Mouse (Mus musculus): ENCODE results near the gene Sec31b.

The Sec31b gene

DNA sequence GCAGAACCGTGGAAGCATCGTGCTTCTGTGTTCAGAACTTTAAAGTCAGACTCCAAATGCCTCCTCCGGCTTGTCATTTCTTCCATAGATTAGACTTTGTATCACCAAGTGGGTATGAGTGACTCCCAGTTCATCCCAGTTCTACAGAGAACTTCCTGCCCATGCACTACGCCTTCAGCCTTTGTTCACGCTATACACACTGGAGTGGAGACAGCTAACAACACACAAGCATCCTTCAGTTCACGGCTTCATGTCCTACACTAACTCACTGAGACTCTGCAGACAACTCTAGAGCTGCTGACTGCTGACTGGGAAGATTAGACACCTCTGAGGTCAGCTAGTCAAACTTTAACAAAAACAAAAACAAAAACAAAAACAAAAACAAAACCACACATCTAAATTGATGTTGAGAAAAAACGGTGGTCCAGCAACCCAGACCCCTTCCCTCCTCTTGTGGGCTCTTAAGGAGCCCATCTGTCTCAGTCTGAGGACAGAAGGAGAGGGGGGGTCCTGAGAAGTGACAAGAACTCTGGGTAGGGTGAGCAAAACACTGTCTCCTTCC lies 31.7 kb downstream of the Sec31b start:
- DNase-seq (ENCODE audit: low read depth, low spot score), result no peak
- peaks cover 4% of the 10 kb centered on the region for H3K27me3 ChIP-seq (ENCODE audit: control insufficient read depth, insufficient read depth, low read length, poor library complexity, severe bottlenecking)
- no peaks in the 10 kb centered on the region for H3K36me3 ChIP-seq (ENCODE audit: control insufficient read depth, insufficient read depth, low read length, poor library complexity, severe bottlenecking)

GRCm38 (mm10) chr19:44513054-44513833 lies 32.4 kb downstream of the Sec31b start:
- Histone ChIP-seq H3K27me3 (ENCODE audit: control insufficient read depth, insufficient read depth, low read length, poor library complexity, severe bottlenecking) (peaks cover 4% of the 10 kb centered on the region), H3K36me3 (ENCODE audit: control insufficient read depth, insufficient read depth, low read length, poor library complexity, severe bottlenecking) (no peaks in the 10 kb centered on the region)
- DNase-seq (ENCODE audit: low read depth, low spot score), result no peak

- H3K27me3 ChIP-seq (ENCODE audit: control insufficient read depth, insufficient read depth, low read length, poor library complexity, severe bottlenecking), result peaks cover 4% of the 10 kb centered on the region
- DNase-seq (ENCODE audit: low read depth, low spot score), result no peak
- H3K36me3 ChIP-seq (ENCODE audit: control insufficient read depth, insufficient read depth, low read length, poor library complexity, severe bottlenecking), result no peaks in the 10 kb centered on the region
These were observed 33.1 kb downstream of the Sec31b start for GRCm38 (mm10) chr19:44512601-44513000.

- H3K27me3 ChIP-seq (ENCODE audit: control insufficient read depth, insufficient read depth, low read length, poor library complexity, severe bottlenecking), result peaks cover 4% of the 10 kb centered on the region
- DNase-seq (ENCODE audit: low read depth, low spot score), result peak; percentile 19
- H3K36me3 ChIP-seq (ENCODE audit: control insufficient read depth, insufficient read depth, low read length, poor library complexity, severe bottlenecking), result no peaks in the 10 kb centered on the region
These were observed 34.0 kb downstream of the Sec31b start for GRCm38 (mm10) chr19:44511451-44512231.

DNA sequence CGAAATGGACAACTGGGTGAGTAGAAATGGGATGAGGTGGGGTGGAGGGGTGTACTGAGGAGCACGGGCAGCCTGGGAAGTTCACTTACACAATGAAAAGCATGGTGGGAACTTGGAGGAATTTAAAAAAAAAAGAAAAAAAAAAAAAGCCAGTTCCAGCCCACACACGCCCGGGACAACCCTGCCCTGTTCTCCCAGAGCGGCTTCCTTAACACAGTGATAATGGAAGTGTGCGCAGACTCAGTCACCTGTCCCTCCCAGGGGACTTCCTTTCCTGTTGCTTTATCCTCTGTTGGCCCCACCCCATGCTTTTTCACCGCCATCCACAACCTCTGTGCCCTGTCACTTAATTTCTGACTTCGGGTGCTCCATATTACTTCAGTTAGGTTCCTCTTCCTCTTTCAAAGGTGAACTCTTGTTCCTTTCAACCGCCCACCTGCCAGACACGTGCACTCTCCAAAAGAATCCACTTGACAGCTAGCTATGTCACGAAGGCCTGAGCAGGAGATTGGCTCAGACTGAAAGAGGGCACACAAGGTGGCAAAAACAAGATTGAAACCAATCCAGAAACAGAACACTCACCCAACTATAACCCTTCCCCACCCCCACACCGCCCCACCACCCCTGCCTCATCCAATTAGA lies 35.0 kb downstream of the Sec31b start:
- DNase-seq (ENCODE audit: low read depth, low spot score), result peak; percentile 68
- Histone ChIP-seq H3K36me3 (ENCODE audit: control insufficient read depth, insufficient read depth, low read length, poor library complexity, severe bottlenecking) (no peaks in the 10 kb centered on the region), H3K27me3 (ENCODE audit: control insufficient read depth, insufficient read depth, low read length, poor library complexity, severe bottlenecking) (peaks cover 4% of the 10 kb centered on the region)

GRCm38 (mm10) chr19:44502741-44503140 lies 42.9 kb downstream of the Sec31b start:
- H3K36me3 ChIP-seq (ENCODE audit: control insufficient read depth, insufficient read depth, low read length, poor library complexity, severe bottlenecking), result no peaks in the 10 kb centered on the region

DNA sequence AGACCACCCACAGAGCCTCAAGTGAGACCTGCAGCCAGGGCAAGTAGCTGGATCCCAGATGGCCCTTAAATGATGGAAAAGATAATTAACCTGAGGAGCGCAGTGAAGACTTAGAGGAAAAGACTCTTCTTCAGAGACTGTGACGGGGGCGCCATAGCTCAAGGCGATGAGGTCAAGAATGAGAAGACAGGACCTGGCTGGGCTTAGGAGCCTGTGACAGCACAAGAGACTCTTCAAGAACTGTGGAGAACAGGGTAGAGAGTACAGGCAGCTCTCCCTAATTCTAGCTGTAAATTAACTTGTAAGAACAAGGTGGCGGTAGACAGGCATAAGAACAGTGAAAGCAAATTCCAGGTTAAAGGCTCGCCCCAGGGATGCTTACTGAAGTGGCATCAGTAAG lies 43.7 kb downstream of the Sec31b start:
- H3K27me3 ChIP-seq (ENCODE audit: control insufficient read depth, insufficient read depth, low read length, poor library complexity, severe bottlenecking), result no peaks in the 10 kb centered on the region
- no peaks in the 10 kb centered on the region for H3K36me3 ChIP-seq (ENCODE audit: control insufficient read depth, insufficient read depth, low read length, poor library complexity, severe bottlenecking)
- DNase-seq (ENCODE audit: low read depth, low spot score), result no peak

More at GRCm38 (mm10) chr19:44502741-44503140, 42.9 kb downstream of the Sec31b start:
- no peak for DNase-seq (ENCODE audit: low read depth, low spot score)
- no peaks in the 10 kb centered on the region for H3K27me3 ChIP-seq (ENCODE audit: control insufficient read depth, insufficient read depth, low read length, poor library complexity, severe bottlenecking)

DNA sequence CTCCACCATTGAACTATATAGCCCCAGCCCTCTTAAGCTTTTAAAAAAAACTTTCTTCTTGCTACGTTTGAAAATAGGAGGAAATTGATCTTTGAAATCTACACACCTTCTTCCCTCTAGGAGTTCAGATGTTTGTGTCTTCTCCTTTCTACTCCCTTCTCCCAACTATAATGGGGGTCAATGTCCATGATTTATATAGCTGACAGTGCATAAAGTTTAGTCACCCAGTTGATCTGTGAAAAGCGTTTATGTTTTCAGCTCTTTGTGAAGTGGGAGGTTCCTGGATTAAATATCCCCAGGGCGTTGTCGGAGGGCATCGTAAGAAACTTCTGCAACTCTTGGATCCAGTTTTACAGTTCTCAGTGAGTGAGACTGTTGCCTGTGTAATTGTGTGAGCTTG lies 45.4 kb downstream of the Sec31b start:
- Histone ChIP-seq H3K36me3 (ENCODE audit: control insufficient read depth, insufficient read depth, low read length, poor library complexity, severe bottlenecking) (no peaks in the 10 kb centered on the region), H3K27me3 (ENCODE audit: control insufficient read depth, insufficient read depth, low read length, poor library complexity, severe bottlenecking) (no peaks in the 10 kb centered on the region)
- DNase-seq (ENCODE audit: low read depth, low spot score), result no peak

DNA sequence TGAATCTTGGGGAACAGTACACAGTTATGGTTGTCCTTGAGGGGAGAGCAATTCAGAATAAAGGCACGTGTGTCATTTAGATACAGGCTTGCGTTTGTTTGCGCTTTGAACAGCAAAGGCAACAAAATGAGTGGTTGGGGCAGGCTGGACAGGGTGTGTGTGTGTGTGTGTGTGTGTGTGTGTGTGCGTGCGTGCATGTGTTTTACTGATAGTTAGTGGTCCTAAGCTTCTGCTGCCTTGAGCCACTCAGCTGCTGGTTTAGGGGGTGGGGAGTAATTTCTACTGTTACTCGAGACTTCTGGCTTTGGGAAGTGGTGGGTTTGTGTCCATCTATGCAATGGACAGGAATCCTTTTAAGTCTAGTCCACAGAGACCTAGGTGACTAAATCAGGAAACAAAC lies 46.7 kb downstream of the Sec31b start:
- no peak for DNase-seq (ENCODE audit: low read depth, low spot score)
- Histone ChIP-seq H3K36me3 (ENCODE audit: control insufficient read depth, insufficient read depth, low read length, poor library complexity, severe bottlenecking) (no peaks in the 10 kb centered on the region), H3K27me3 (ENCODE audit: control insufficient read depth, insufficient read depth, low read length, poor library complexity, severe bottlenecking) (no peaks in the 10 kb centered on the region)

DNA sequence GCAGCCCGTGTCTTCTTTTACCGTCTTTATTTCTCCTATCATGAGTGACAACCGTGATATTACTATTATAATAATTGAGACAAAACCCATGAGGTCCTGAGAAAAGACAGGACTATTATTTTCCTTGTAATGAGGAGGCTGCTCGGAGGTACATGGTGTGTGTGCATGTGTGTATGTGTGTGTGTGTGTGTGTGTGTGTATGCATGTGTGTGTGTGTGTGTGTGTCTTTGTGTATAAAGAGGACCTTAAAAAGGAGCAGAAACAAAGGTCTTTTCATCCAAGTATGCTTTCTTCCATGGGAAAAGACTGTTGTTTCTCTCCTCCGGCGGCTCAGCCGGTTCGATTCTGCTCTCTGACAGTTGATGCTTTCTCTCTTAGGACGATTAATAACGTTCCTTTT lies 48.7 kb downstream of the Sec31b start:
- no peaks in the 10 kb centered on the region for H3K36me3 ChIP-seq (ENCODE audit: control insufficient read depth, insufficient read depth, low read length, poor library complexity, severe bottlenecking)
- no peaks in the 10 kb centered on the region for H3K27me3 ChIP-seq (ENCODE audit: control insufficient read depth, insufficient read depth, low read length, poor library complexity, severe bottlenecking)
- no peak for DNase-seq (ENCODE audit: low read depth, low spot score)

GRCm38 (mm10) chr19:44496511-44496910 lies 49.2 kb downstream of the Sec31b start:
- DNase-seq (ENCODE audit: low read depth, low spot score), result peak; percentile 23
- Histone ChIP-seq H3K36me3 (ENCODE audit: control insufficient read depth, insufficient read depth, low read length, poor library complexity, severe bottlenecking) (no peaks in the 10 kb centered on the region), H3K27me3 (ENCODE audit: control insufficient read depth, insufficient read depth, low read length, poor library complexity, severe bottlenecking) (no peaks in the 10 kb centered on the region)

DNA sequence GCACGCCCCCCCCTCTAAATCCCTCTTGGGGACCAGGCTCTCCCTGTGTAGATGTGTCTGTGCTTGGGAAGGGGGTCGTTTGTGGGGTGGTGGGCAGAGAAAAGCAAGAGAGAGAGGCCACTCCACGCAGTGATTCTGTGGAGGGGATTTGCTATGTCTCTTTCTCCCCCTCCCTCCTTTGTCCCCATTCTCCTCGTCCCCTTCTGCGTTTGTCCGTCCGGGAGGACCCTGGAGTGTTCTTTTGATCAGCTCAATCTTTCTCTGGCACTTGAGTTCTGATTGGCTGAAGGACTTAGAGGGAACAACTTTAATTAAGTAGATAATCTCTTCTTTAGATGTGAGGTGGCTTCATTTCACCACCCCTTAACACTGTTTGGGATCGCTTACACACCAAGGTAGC lies 52.5 kb downstream of the Sec31b start, which contains the start of gene Wnt8b:
TSS of gene Wnt8b (plus strand) at position 345 of the 400 bp plus-strand sequence.
- DNase-seq (ENCODE audit: low read depth, low spot score), result no peak
- Histone ChIP-seq H3K27me3 (ENCODE audit: control insufficient read depth, insufficient read depth, low read length, poor library complexity, severe bottlenecking) (no peaks in the 10 kb centered on the region), H3K36me3 (ENCODE audit: control insufficient read depth, insufficient read depth, low read length, poor library complexity, severe bottlenecking) (no peaks in the 10 kb centered on the region)

GRCm38 (mm10) chr19:44487266-44487665 lies 58.4 kb downstream of the Sec31b start:
- peak; percentile 77 for DNase-seq (ENCODE audit: low read depth, low spot score)
- no peaks in the 10 kb centered on the region for H3K27me3 ChIP-seq (ENCODE audit: control insufficient read depth, insufficient read depth, low read length, poor library complexity, severe bottlenecking)

DNA sequence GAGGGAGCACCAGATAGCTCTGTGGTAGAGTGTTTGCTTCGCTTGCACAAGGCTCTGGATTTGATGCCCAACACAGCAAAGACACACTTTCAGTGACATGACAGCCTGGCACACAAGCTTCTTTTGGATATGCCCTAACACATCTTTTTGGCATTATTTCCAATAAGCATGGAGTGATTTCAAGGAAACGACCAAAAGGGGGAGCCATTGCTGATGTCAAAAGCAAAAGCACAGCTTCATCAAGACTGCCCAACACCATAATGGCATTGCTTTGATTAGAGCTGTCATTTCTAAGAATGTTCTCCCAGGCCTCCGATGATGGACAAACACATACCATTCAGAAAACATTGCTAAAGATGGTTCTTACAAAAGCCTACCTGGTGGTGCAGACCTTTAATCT lies 69.1 kb downstream of the Sec31b start:
- Histone ChIP-seq H3K36me3 (ENCODE audit: control insufficient read depth, insufficient read depth, low read length, poor library complexity, severe bottlenecking) (no peaks in the 10 kb centered on the region), H3K27me3 (ENCODE audit: control insufficient read depth, insufficient read depth, low read length, poor library complexity, severe bottlenecking) (no peaks in the 10 kb centered on the region)
- DNase-seq (ENCODE audit: low read depth, low spot score), result peak; percentile 56

More at GRCm38 (mm10) chr19:44487266-44487665, 58.4 kb downstream of the Sec31b start:
- no peaks in the 10 kb centered on the region for H3K36me3 ChIP-seq (ENCODE audit: control insufficient read depth, insufficient read depth, low read length, poor library complexity, severe bottlenecking)
